Mouse (Mus musculus) limb, embryonic 10.5 days (tissue): ENCODE measurements around the gene Zfp512. TPM values are rescaled to one million over a fixed set of nuclear protein-coding genes. Genes with fewer than 3 reads are reported as not detected.
"Not testable (repeated sequence)": the region's sequence is repeated elsewhere in the genome, so short reads cannot be mapped to it uniquely, and the experiment has no call there.

ENCODE experiments used
- DNase-seq: peaks from one replicate; pipeline ENCODE4 v3.0.0-alpha.2; 2017; ENCODE audit warnings: low spot score
- H3K27ac ChIP-seq: fragments of 300-500 bp; sonication (generic); 2 replicates; pipeline ENCODE4 v1.5.1; 2016; ENCODE audit warnings: mild to moderate bottlenecking
- H3K27me3 ChIP-seq: fragments of 300-500 bp; sonication (generic); 2 replicates; pipeline ENCODE4 v1.6.1; 2016; ENCODE audit warnings: low read depth, mild to moderate bottlenecking; ENCODE audit not compliant: poor library complexity, severe bottlenecking
- H3K36me3 ChIP-seq: fragments of 300-500 bp; sonication (generic); 2 replicates; pipeline ENCODE4 v1.6.1; 2016; ENCODE audit warnings: mild to moderate bottlenecking, moderate library complexity
- H3K4me1 ChIP-seq: fragments of 300-500 bp; sonication (generic); 2 replicates; pipeline ENCODE4 v1.6.1; 2016
- H3K4me3 ChIP-seq: fragments of 300-500 bp; sonication (generic); 2 replicates; pipeline ENCODE4 v1.5.1; 2016; ENCODE audit warnings: mild to moderate bottlenecking, moderate library complexity
- H3K9me3 ChIP-seq: fragments of 300-500 bp; sonication (generic); replicated peaks from 2 replicates; pipeline ENCODE4 v1.6.1; 2016; ENCODE audit warnings: mild to moderate bottlenecking
- WGBS: fragments of 180-500 bp; shearing (Covaris S2); methylation state at CpG from one replicate; pipeline ENCODE4 v1.1.7; 2016; 5-methylcytosine and 5-hydroxymethylcytosine counted together
- polyA plus RNA-seq: library from polyadenylated mRNA; unstranded; fragments of >200 nt; fragmentation: Nextera tagmentation; extraction: Ambion mirVana; gene quantifications from 2 replicates; pipeline ENCODE4 v1.2.1, GENCODE M21; 2016

Zfp512 gene
- polyA plus RNA-seq = 65.6 and 79.8 TPM in 2 replicates

- peak within 1 kb of the TSS; percentile 81 for H3K27ac ChIP-seq
- H3K36me3 ChIP-seq = no peaks in the 10 kb centered on the region
- H3K27me3 ChIP-seq = no peaks in the 10 kb centered on the region
- peaks cover 13% of the 10 kb centered on the region for H3K4me1 ChIP-seq
- peak within 1 kb of the TSS; percentile 56 for H3K4me3 ChIP-seq
- WGBS = 8% methylated on average over 23 of the region's 23 CpGs
- H3K9me3 ChIP-seq = no peaks in the 10 kb centered on the region
- peak; percentile 98 for DNase-seq
Measured at GRCm38 (mm10) chr5:31451878-31452561, at the start of gene Zfp512. TSS of gene Zfp512 (plus strand) at chr5:31452431.

- H3K4me3 ChIP-seq, H3K9me3 ChIP-seq, H3K27ac ChIP-seq, H3K36me3 ChIP-seq, DNase-seq, H3K27me3 ChIP-seq, H3K4me1 ChIP-seq: not testable (repeated sequence)
- 95% methylated on average over 9 of the region's 9 CpGs for WGBS
Measured at GRCm38 (mm10) chr5:31434727-31435126, 17.5 kb upstream of the Zfp512 start.

GRCm38 (mm10) chr5:31451336-31451735 lies 895 bp upstream of the Zfp512 start:
- DNase-seq = no peak
- 87% methylated on average over 2 of the region's 2 CpGs for WGBS
- no peaks in the 10 kb centered on the region for H3K27me3 ChIP-seq
- no peaks in the 10 kb centered on the region for H3K9me3 ChIP-seq
- H3K36me3 ChIP-seq = no peaks in the 10 kb centered on the region
- no peak overlapping the region for H3K4me3 ChIP-seq
- no peak overlapping the region for H3K27ac ChIP-seq
- H3K4me1 ChIP-seq = peaks cover 13% of the 10 kb centered on the region

GRCm38 (mm10) chr5:31452562-31452878 lies 289 bp downstream of the Zfp512 start:
- Histone ChIP-seq H3K4me1 (peaks cover 13% of the 10 kb centered on the region), H3K27ac (peak overlapping the region; percentile 81), H3K9me3 (no peaks in the 10 kb centered on the region), H3K4me3 (peak overlapping the region; percentile 56), H3K36me3 (peaks cover 5% of the 10 kb centered on the region; the same call in 1 of the 2 replicates), H3K27me3 (no peaks in the 10 kb centered on the region)
- WGBS = under 1% methylated on average over 11 of the region's 11 CpGs
- DNase-seq = no peak

- 20% methylated on average over 7 of the region's 7 CpGs for WGBS
- peak overlapping the region; percentile 56 for H3K4me3 ChIP-seq
- H3K27ac ChIP-seq = peak overlapping the region; percentile 50; the same call in 1 of the 2 replicates
- peaks cover 6% of the 10 kb centered on the region; the same call in 1 of the 2 replicates for H3K36me3 ChIP-seq
- H3K27me3 ChIP-seq = no peaks in the 10 kb centered on the region
- H3K4me1 ChIP-seq = peaks cover 13% of the 10 kb centered on the region
- no peaks in the 10 kb centered on the region for H3K9me3 ChIP-seq
- no peak for DNase-seq
Measured at GRCm38 (mm10) chr5:31452886-31453410, 717 bp downstream of the Zfp512 start.

GRCm38 (mm10) chr5:31467798-31468197 lies 15.6 kb downstream of the Zfp512 start:
- Histone ChIP-seq H3K27ac (no peak overlapping the region), H3K36me3 (peaks cover 77% of the 10 kb centered on the region)
- WGBS = 91% methylated on average over 3 of the region's 3 CpGs

GRCm38 (mm10) chr5:31469711-31470110 lies 17.5 kb downstream of the Zfp512 start:
- Histone ChIP-seq H3K36me3 (peaks cover 94% of the 10 kb centered on the region), H3K4me3 (no peak overlapping the region), H3K9me3 (no peaks in the 10 kb centered on the region), H3K4me1 (no peaks in the 10 kb centered on the region), H3K27me3 (no peaks in the 10 kb centered on the region), H3K27ac (no peak overlapping the region)
- no peak for DNase-seq
- WGBS = 92% methylated on average over 6 of the region's 6 CpGs

More at GRCm38 (mm10) chr5:31467798-31468197, 15.6 kb downstream of the Zfp512 start:
- no peak for DNase-seq
- H3K9me3 ChIP-seq = no peaks in the 10 kb centered on the region
- H3K4me1 ChIP-seq = no peaks in the 10 kb centered on the region
- H3K4me3 ChIP-seq = no peak overlapping the region
- H3K27me3 ChIP-seq = no peaks in the 10 kb centered on the region

- Histone ChIP-seq H3K9me3 (no peaks in the 10 kb centered on the region), H3K4me1 (no peaks in the 10 kb centered on the region), H3K36me3 (peaks cover 97% of the 10 kb centered on the region), H3K27ac (no peak overlapping the region), H3K27me3 (no peaks in the 10 kb centered on the region), H3K4me3 (no peak overlapping the region)
- peak; percentile 52 for DNase-seq
- 80% methylated on average over 7 of the region's 7 CpGs for WGBS
Measured at GRCm38 (mm10) chr5:31470334-31470733, 18.1 kb downstream of the Zfp512 start.

- H3K36me3 ChIP-seq = peaks cover 93% of the 10 kb centered on the region
- no peak for DNase-seq
- 95% methylated on average over 4 of the region's 4 CpGs for WGBS
- no peaks in the 10 kb centered on the region for H3K9me3 ChIP-seq
- H3K4me1 ChIP-seq = no peaks in the 10 kb centered on the region
- no peaks in the 10 kb centered on the region for H3K27me3 ChIP-seq
- no peak overlapping the region for H3K27ac ChIP-seq
- no peak overlapping the region for H3K4me3 ChIP-seq
Measured at GRCm38 (mm10) chr5:31480536-31480935, 28.3 kb downstream of the Zfp512 start.

- 97% methylated on average over 3 of the region's 3 CpGs for WGBS
- Histone ChIP-seq H3K27me3 (no peaks in the 10 kb centered on the region), H3K4me1 (no peaks in the 10 kb centered on the region), H3K27ac (no peak within 1 kb of the TSS), H3K36me3 (peaks cover 45% of the 10 kb centered on the region), H3K9me3 (no peaks in the 10 kb centered on the region), H3K4me3 (no peak within 1 kb of the TSS)
- DNase-seq = no peak
Measured at GRCm38 (mm10) chr5:31485440-31485839, 33.2 kb downstream of the Zfp512 start, which contains the start of gene 4930548H24Rik. TSS of gene 4930548H24Rik (plus strand) at chr5:31485740.

GRCm38 (mm10) chr5:31487889-31488288 lies 35.7 kb downstream of the Zfp512 start:
- H3K27me3 ChIP-seq = no peaks in the 10 kb centered on the region
- no peak overlapping the region for H3K27ac ChIP-seq
- H3K36me3 ChIP-seq = peaks cover 22% of the 10 kb centered on the region; the same call in 1 of the 2 replicates
- H3K4me1 ChIP-seq = no peaks in the 10 kb centered on the region
- WGBS = 95% methylated on average over 3 of the region's 3 CpGs
- no peak overlapping the region for H3K4me3 ChIP-seq
- no peaks in the 10 kb centered on the region for H3K9me3 ChIP-seq
- DNase-seq = no peak

GRCm38 (mm10) chr5:31489116-31489769 lies 37.0 kb downstream of the Zfp512 start:
- H3K27ac ChIP-seq = no peak overlapping the region
- WGBS = 71% methylated on average over 7 of the region's 7 CpGs
- peaks cover 13% of the 10 kb centered on the region; the same call in 1 of the 2 replicates for H3K36me3 ChIP-seq

GRCm38 (mm10) chr5:31492031-31492430 lies 39.8 kb downstream of the Zfp512 start:
- no peak for DNase-seq
- Histone ChIP-seq H3K27ac (no peak overlapping the region), H3K27me3 (no peaks in the 10 kb centered on the region), H3K4me1 (peaks cover 9% of the 10 kb centered on the region), H3K4me3 (no peak overlapping the region), H3K36me3 (peaks cover 11% of the 10 kb centered on the region), H3K9me3 (no peaks in the 10 kb centered on the region)
- WGBS = 52% methylated on average over 1 of the region's 1 CpGs

More at GRCm38 (mm10) chr5:31489116-31489769, 37.0 kb downstream of the Zfp512 start:
- no peaks in the 10 kb centered on the region for H3K27me3 ChIP-seq
- no peak for DNase-seq
- no peak overlapping the region for H3K4me3 ChIP-seq
- H3K9me3 ChIP-seq = no peaks in the 10 kb centered on the region
- H3K4me1 ChIP-seq = no peaks in the 10 kb centered on the region
